Mouse (Mus musculus) heart, postnatal 25 days (tissue): ENCODE data around the gene Gm20388. TPM values are rescaled to one million over a fixed set of nuclear protein-coding genes. Genes with fewer than 3 reads are reported as not detected.
"Not testable (repeated sequence)": the region's sequence is repeated elsewhere in the genome, so short reads cannot be mapped to it uniquely, and the experiment has no call there.

ENCODE experiments used
- DNase-seq: peaks from one replicate; pipeline ENCODE4 v3.0.0; 2022; ENCODE audit warnings: low spot score
- intact Hi-C: fragments of 180-260 bp; cut with DNase I; formaldehyde crosslinking; loops from one replicate; pipeline ENCODE4 v1.15.1; 2025
- total RNA-seq, 2 experiments: library from RNA; stranded (reverse); gene quantifications; 2 replicates each; pipeline ENCODE4 v1.2.3; 2021

Gm20388 gene
- total RNA-seq, 2 experiments from 2014 or later: 2.7 TPM; not detected in 1

GRCm38 (mm10) chr8:123036956-123037355 is 3126.3 kb downstream of the Gm20388 start:
- DNase-seq: no peak
- intact Hi-C loops: no loop called here

GRCm38 (mm10) chr8:123037487-123037886 is 3126.8 kb downstream of the Gm20388 start:
- intact Hi-C loops: no loop called here
- DNase-seq: no peak

- intact Hi-C loops: no loop called here
- DNase-seq: no peak
Measured at GRCm38 (mm10) chr8:123038351-123038750, 3127.7 kb downstream of the Gm20388 start.

- DNase-seq: no peak
- intact Hi-C loops: loop anchor here (5.0 kb wide), 1 partner anchor 112 kb away; no protein-coding TSS in a partner anchor
Measured at GRCm38 (mm10) chr8:123039376-123040109, 3128.9 kb downstream of the Gm20388 start.

GRCm38 (mm10) chr8:123040110-123040650 is 3129.5 kb downstream of the Gm20388 start:
- DNase-seq: no peak
- intact Hi-C loops: loop anchor here (5.0 kb wide), 1 partner anchor 113 kb away; no protein-coding TSS in a partner anchor

GRCm38 (mm10) chr8:123041008-123041773 is 3130.6 kb downstream of the Gm20388 start:
- DNase-seq: peak; percentile 36
- intact Hi-C loops: loop anchor here (5.0 kb wide), 1 partner anchor 114 kb away; no protein-coding TSS in a partner anchor

GRCm38 (mm10) chr8:123041774-123042105 is 3131.1 kb downstream of the Gm20388 start:
- intact Hi-C loops: loop anchor here (1.0 to 5.0 kb wide), 3 partner anchors 23 to 135 kb away; no protein-coding TSS in a partner anchor
- no peak for DNase-seq

GRCm38 (mm10) chr8:123042158-123042973 is 3131.7 kb downstream of the Gm20388 start, which contains the start of gene Ankrd11:
Ankrd11 (minus strand) TSS chr8:123042277.
- peak; percentile 100 for DNase-seq
- intact Hi-C loops: loop anchor here (1.0 to 5.0 kb wide), 3 partner anchors 22 to 136 kb away; no protein-coding TSS in a partner anchor

- no peak for DNase-seq
- intact Hi-C loops: loop anchor here (1.0 to 5.0 kb wide), 3 partner anchors 22 to 137 kb away; no protein-coding TSS in a partner anchor
Measured at GRCm38 (mm10) chr8:123042974-123043625, 3132.5 kb downstream of the Gm20388 start.

GRCm38 (mm10) chr8:123043941-123044340 is 3133.3 kb downstream of the Gm20388 start:
- DNase-seq: no peak
- intact Hi-C loops: loop anchor here (2.0 to 5.0 kb wide), 2 partner anchors 21 to 117 kb away; no protein-coding TSS in a partner anchor

- intact Hi-C loops: loop anchor here (5.0 kb wide), 1 partner anchor 118 kb away; no protein-coding TSS in a partner anchor
- DNase-seq: not testable (repeated sequence)
Measured at GRCm38 (mm10) chr8:123044743-123045425, 3134.2 kb downstream of the Gm20388 start.

- DNase-seq: no peak
- intact Hi-C loops: no loop called here
Measured at GRCm38 (mm10) chr8:123046706-123047105, 3136.1 kb downstream of the Gm20388 start.

- DNase-seq: no peak
- intact Hi-C loops: no loop called here
Measured at GRCm38 (mm10) chr8:123047827-123048226, 3137.2 kb downstream of the Gm20388 start.

- intact Hi-C loops: no loop called here
Measured at GRCm38 (mm10) chr8:123048402-123048801, 3137.8 kb downstream of the Gm20388 start.

GRCm38 (mm10) chr8:123051458-123051857 is 3140.8 kb downstream of the Gm20388 start:
- intact Hi-C loops: no loop called here

More at GRCm38 (mm10) chr8:123048402-123048801, 3137.8 kb downstream of the Gm20388 start:
- no peak for DNase-seq

GRCm38 (mm10) chr8:123062721-123063120 is 3152.1 kb downstream of the Gm20388 start, which contains the start of gene Spg7:
Spg7 (plus strand) TSS chr8:123062942.
- intact Hi-C loops: loop anchor here (10.0 kb wide), 1 partner anchor 378 kb away; no protein-coding TSS in a partner anchor
- no peak for DNase-seq

More at GRCm38 (mm10) chr8:123051458-123051857, 3140.8 kb downstream of the Gm20388 start:
- DNase-seq: no peak

- intact Hi-C loops: loop anchor here (1.0 to 10.0 kb wide), 3 partner anchors 21 to 379 kb away; partner anchors contain the start of gene Ankrd11
- no peak for DNase-seq
Measured at GRCm38 (mm10) chr8:123064072-123064471, 3153.4 kb downstream of the Gm20388 start.

- DNase-seq: no peak
- intact Hi-C loops: loop anchor here (1.0 to 10.0 kb wide), 5 partner anchors 22 to 380 kb away; partner anchors contain the start of genes Ankrd11 and Rpl13
Measured at GRCm38 (mm10) chr8:123064809-123065213, 3154.2 kb downstream of the Gm20388 start.
